Mouse (Mus musculus): ENCODE results near the gene C1galt1c1. TPM values are rescaled to one million over a fixed set of nuclear protein-coding genes. Genes with fewer than 3 reads are reported as not detected.

C1galt1c1 gene
- polyA plus RNA-seq (2015; fragmentation: Nextera tagmentation; extraction: Ambion mirVana), result 48.2 and 58.3 TPM in 2 replicates

GRCm38 (mm10) chrX:38634801-38635637 lies at the start of gene C1galt1c1:
C1galt1c1 (minus strand) TSS chrX:38635087.

GRCm38 (mm10) chrX:38600177-38600994 lies 34.5 kb downstream of the C1galt1c1 start, which contains the start of gene Mcts1:
Mcts1 (plus strand) TSS chrX:38600578.

Other genes with a start within 250 kb of the C1galt1c1 start
- 251 and 270 TPM in 2 replicates for gene Lamp2, start 178.6 kb downstream of the C1galt1c1 start, polyA plus RNA-seq (2015; fragmentation: Nextera tagmentation; extraction: Ambion mirVana)
- 13.5 and 21.5 TPM in 2 replicates for gene Cul4b, start 58.9 kb downstream of the C1galt1c1 start, polyA plus RNA-seq (2015; fragmentation: Nextera tagmentation; extraction: Ambion mirVana)
- gene Mcts1, start 34.5 kb downstream of the C1galt1c1 start, polyA plus RNA-seq (2015; fragmentation: Nextera tagmentation; extraction: Ambion mirVana), result 171 and 188 TPM in 2 replicates
- 0.10 and 0.60 TPM in 2 replicates for gene 6030498E09Rik, start 137.6 kb upstream of the C1galt1c1 start, polyA plus RNA-seq (2015; fragmentation: Nextera tagmentation; extraction: Ambion mirVana)